Mouse (Mus musculus) CH12.LX (cell line): ENCODE data around the gene Lima1. TPM values are rescaled to one million over a fixed set of nuclear protein-coding genes. Genes with fewer than 3 reads are reported as not detected.
A peak's percentile ranks its signal among the peaks of the same experiment; 100 is the strongest.

Experiments
- DNase-seq: peaks from one replicate; pipeline ENCODE4 v3.0.0-alpha.2; 2013; ENCODE audit errors: extremely low read depth
- H3K27ac ChIP-seq: 2 replicates; pipeline ENCODE4 v1.5.1; 2012; ENCODE audit warnings: low read depth, mild to moderate bottlenecking, control low read depth, moderate library complexity; ENCODE audit not compliant: insufficient read depth
- H3K27me3 ChIP-seq: replicated peaks from 2 replicates; pipeline ENCODE3; 2012; ENCODE audit warnings: inconsistent platforms
- H3K36me3 ChIP-seq, 2 experiments: replicated peaks in 1 of 2; 2 replicates each; pipeline versions ENCODE3 to v1.6.1; 2012; ENCODE audit warnings: inconsistent platforms in 1 of 2, low read length in 1 of 2, mild to moderate bottlenecking in 1 of 2, mixed read lengths in 1 of 2, moderate library complexity in 1 of 2; ENCODE audit not compliant: control insufficient read depth in 1 of 2, insufficient read depth in 1 of 2
- H3K4me1 ChIP-seq, 2 experiments: 2 replicates each; pipeline ENCODE4 v1.6.1; 2012; ENCODE audit warnings: inconsistent platforms in 1 of 2, moderate library complexity in 1 of 2; ENCODE audit not compliant: insufficient read depth in 2 of 2, control insufficient read depth in 1 of 2
- H3K4me2 ChIP-seq: 2 replicates; pipeline ENCODE4 v1.6.1; 2012; ENCODE audit warnings: low read depth, mild to moderate bottlenecking, control low read depth; ENCODE audit not compliant: poor library complexity, insufficient read depth, severe bottlenecking
- H3K4me3 ChIP-seq, 3 experiments: fragments of 150-350 bp in 1 of 3; sonication (generic) in 1 of 3; replicated peaks in 1 of 3; 2 replicates each; pipeline versions ENCODE3 to v1.5.1; 2011 to 2012; ENCODE audit warnings: low read depth in 2 of 3, low read length in 2 of 3, mild to moderate bottlenecking in 2 of 3, moderate library complexity in 2 of 3, control low read depth in 1 of 3, improper control_type of control experiment in 1 of 3, inconsistent platforms in 1 of 3, mixed read lengths in 1 of 3; ENCODE audit not compliant: poor library complexity in 1 of 3
- H3K79me2 ChIP-seq: replicated peaks from 2 replicates; pipeline ENCODE4 v1.6.1; 2012; ENCODE audit warnings: mild to moderate bottlenecking, moderate library complexity; ENCODE audit not compliant: control insufficient read depth, poor library complexity, insufficient read depth, severe bottlenecking; ENCODE audit errors: extremely low read depth
- H3K9ac ChIP-seq: 2 replicates; pipeline ENCODE4 v1.6.1; 2012; ENCODE audit warnings: low read depth, mild to moderate bottlenecking, control low read depth, moderate library complexity; ENCODE audit not compliant: insufficient read depth
- H3K9me3 ChIP-seq: replicated peaks from 2 replicates; pipeline ENCODE3; 2012; ENCODE audit warnings: low read length, inconsistent platforms, mixed read lengths
- BHLHE40 ChIP-seq: IDR thresholded peaks from 2 replicates; pipeline ENCODE4 v1.6.1; 2011; ENCODE audit warnings: mild to moderate bottlenecking, low read depth, low read length, improper control_type of control experiment
- CHD1 ChIP-seq: IDR thresholded peaks from 2 replicates; pipeline ENCODE4 v1.6.1; 2012; ENCODE audit warnings: low read depth, low read length, improper control_type of control experiment, inconsistent platforms
- CTCF ChIP-seq, 2 experiments: IDR thresholded peaks in 1 of 2; conservative IDR thresholded peaks in 1 of 2; 2 replicates each; pipeline ENCODE4 v1.5.1; 2011 to 2012; ENCODE audit warnings: low read depth in 2 of 2, low read length in 2 of 2, improper control_type of control experiment in 1 of 2, inconsistent platforms in 1 of 2, mild to moderate bottlenecking in 1 of 2, moderate library complexity in 1 of 2
- E2F4 ChIP-seq: IDR thresholded peaks from 2 replicates; pipeline ENCODE4 v1.6.1; 2011; ENCODE audit warnings: low read depth, low read length, improper control_type of control experiment; ENCODE audit not compliant: insufficient replicate concordance
- ELF1 ChIP-seq: IDR thresholded peaks from 2 replicates; pipeline ENCODE4 v1.6.1; 2014; ENCODE audit warnings: low read depth, mild to moderate bottlenecking, inconsistent platforms, low read length, improper control_type of control experiment
- EP300 ChIP-seq: IDR thresholded peaks from 2 replicates; pipeline ENCODE4 v1.6.1; 2011; ENCODE audit warnings: low read length, improper control_type of control experiment
- GABPA ChIP-seq: IDR thresholded peaks from 2 replicates; pipeline ENCODE4 v1.6.1; 2012; ENCODE audit warnings: low read depth, low read length, improper control_type of control experiment, inconsistent platforms; ENCODE audit not compliant: insufficient replicate concordance
- HCFC1 ChIP-seq: IDR thresholded peaks from 2 replicates; pipeline ENCODE4 v1.6.1; 2012; ENCODE audit warnings: low read depth, mild to moderate bottlenecking, inconsistent platforms, low read length, improper control_type of control experiment
- IRF4 ChIP-seq: IDR thresholded peaks from 2 replicates; pipeline ENCODE4 v1.6.1; 2014; ENCODE audit warnings: low read depth, mild to moderate bottlenecking, inconsistent platforms, low read length, improper control_type of control experiment
- JUND ChIP-seq: conservative IDR thresholded peaks from 2 replicates; pipeline ENCODE4 v1.6.1; 2011; ENCODE audit warnings: low read depth, low read length, improper control_type of control experiment
- MAX ChIP-seq: IDR thresholded peaks from 2 replicates; pipeline ENCODE4 v1.6.1; 2011; ENCODE audit warnings: low read length, improper control_type of control experiment
- MAZ ChIP-seq: IDR thresholded peaks from 2 replicates; pipeline ENCODE4 v1.6.1; 2012; ENCODE audit warnings: low read depth, mild to moderate bottlenecking, inconsistent platforms, low read length, improper control_type of control experiment, moderate library complexity
- MEF2A ChIP-seq: IDR thresholded peaks from 2 replicates; pipeline ENCODE4 v1.6.1; 2014; ENCODE audit warnings: low read depth, mild to moderate bottlenecking, inconsistent platforms, low read length, improper control_type of control experiment, borderline replicate concordance
- NELFE ChIP-seq: IDR thresholded peaks from 2 replicates; pipeline ENCODE4 v1.6.1; 2011; ENCODE audit warnings: low read depth, low read length, improper control_type of control experiment
- NRF1 ChIP-seq: IDR thresholded peaks from 2 replicates; pipeline ENCODE4 v1.6.1; 2014; ENCODE audit warnings: low read depth, mild to moderate bottlenecking, inconsistent platforms, low read length, improper control_type of control experiment, moderate library complexity
- PAX5 ChIP-seq: IDR thresholded peaks from 2 replicates; pipeline ENCODE4 v1.6.1; 2012; ENCODE audit warnings: low read length, inconsistent platforms, mixed read lengths
- POLR2A ChIP-seq: IDR thresholded peaks from 2 replicates; pipeline ENCODE4 v1.6.1; 2011; ENCODE audit warnings: low read depth, mild to moderate bottlenecking, improper control_type of control experiment, low read length
- POLR2AphosphoS2 ChIP-seq: IDR thresholded peaks from 2 replicates; pipeline ENCODE4 v1.6.1; 2011; ENCODE audit warnings: low read depth, low read length, improper control_type of control experiment
- RAD21 ChIP-seq: IDR thresholded peaks from 2 replicates; pipeline ENCODE4 v1.6.1; 2011; ENCODE audit warnings: low read depth, mild to moderate bottlenecking, low read length, improper control_type of control experiment, moderate library complexity
- SIN3A ChIP-seq: IDR thresholded peaks from 2 replicates; pipeline ENCODE4 v1.6.1; 2012; ENCODE audit warnings: low read length, improper control_type of control experiment, inconsistent platforms
- SMC3 ChIP-seq: IDR thresholded peaks from 2 replicates; pipeline ENCODE4 v1.6.1; 2011; ENCODE audit warnings: low read depth, low read length, improper control_type of control experiment
- USF2 ChIP-seq: conservative IDR thresholded peaks from 2 replicates; pipeline ENCODE4 v1.6.1; 2011; ENCODE audit warnings: low read depth, low read length, improper control_type of control experiment
- ZC3H11A ChIP-seq: IDR thresholded peaks from 2 replicates; pipeline ENCODE4 v1.6.1; 2012; ENCODE audit warnings: low read depth, mild to moderate bottlenecking, inconsistent platforms, low read length, improper control_type of control experiment
- ZKSCAN1 ChIP-seq: IDR thresholded peaks from 2 replicates; pipeline ENCODE4 v1.6.1; 2012; ENCODE audit warnings: low read depth, inconsistent platforms, low read length, improper control_type of control experiment, borderline replicate concordance
- ZNF384 ChIP-seq: IDR thresholded peaks from 2 replicates; pipeline ENCODE4 v1.6.1; 2012; ENCODE audit warnings: low read depth, low read length, improper control_type of control experiment, inconsistent platforms
- dilution Hi-C: fragments of 300-500 bp; cut with MboI; formaldehyde crosslinking; loops from 2 replicates; pipeline ENCODE4 v1.14.3; 2020; ENCODE audit warnings: low sequenced_read_pairs; ENCODE audit not compliant: extremely low pct_unique_long_range_greater_than_20kb, extremely low pct_ligation_motif_present
- in situ Hi-C: fragments of 300-500 bp; cut with MboI; formaldehyde crosslinking; loops from 3 replicates; pipeline ENCODE4 v1.14.3; 2019; ENCODE audit warnings: low sequenced_read_pairs, low pct_ligation_motif_present, low pct_unique_long_range_greater_than_20kb, mixed read lengths
- polyA plus RNA-seq: library from polyadenylated mRNA; unstranded; fragments of >175 nt; gene quantifications from 2 replicates; pipeline ENCODE4 v1.2.1, GENCODE M21; 2012; ENCODE audit warnings: low read depth; ENCODE audit not compliant: insufficient read length
- total RNA-seq, 2 experiments: library from RNA; depleted of rRNA; stranded (reverse); fragments of 300-350 nt in 1 of 2; fragments of >200 nt in 1 of 2; gene quantifications; 2 replicates each; pipeline ENCODE4 v1.2.3; 2012 to 2014

Lima1 gene
- total and polyA plus RNA-seq, 3 experiments = 10.3 to 26.9 (median 18.7) TPM

GRCm38 (mm10) chr15:99904841-99905240 lies 29.6 kb upstream of the Lima1 start:
- no peak for TF ChIP-seq ZC3H11A
- no peak for TF ChIP-seq POLR2A
- no peaks in the 10 kb centered on the region for H3K9me3 ChIP-seq
- DNase-seq = no peak
- no peak overlapping the region for H3K27ac ChIP-seq
- H3K4me1 ChIP-seq = peaks cover 0 to 4% of the 10 kb centered on the region in 2 experiments; a peak in 2 of 4 replicates
- no peak overlapping the region for H3K9ac ChIP-seq
- H3K79me2 ChIP-seq = no peaks in the 10 kb centered on the region
- in situ Hi-C loops (loop anchor here (5.0 kb wide), 1 partner anchor 178 kb away; the partner anchor contains the start of gene Cox14), dilution Hi-C loops (no loop called here)
- no peak overlapping the region for H3K4me2 ChIP-seq
- no peaks in the 10 kb centered on the region for H3K36me3 ChIP-seq
- H3K4me3 ChIP-seq = no peak overlapping the region
- no peaks in the 10 kb centered on the region for H3K27me3 ChIP-seq

GRCm38 (mm10) chr15:99904333-99904732 lies 29.1 kb upstream of the Lima1 start:
- Histone ChIP-seq H3K79me2 (no peaks in the 10 kb centered on the region), H3K27me3 (no peaks in the 10 kb centered on the region), H3K9ac (no peak overlapping the region), H3K4me2 (no peak overlapping the region), H3K36me3 (no peaks in the 10 kb centered on the region), H3K9me3 (no peaks in the 10 kb centered on the region), H3K27ac (no peak overlapping the region), H3K4me1 (peaks cover 0 to 4% of the 10 kb centered on the region in 2 experiments; a peak in 2 of 4 replicates), H3K4me3 (no peak overlapping the region)
- dilution Hi-C loops = no loop called here
- TF ChIP-seq CTCF (conservative IDR thresholded peaks at IDR 0.05 in 1 of 2, IDR thresholded peaks at IDR 0.05 in 1 of 2; ENCODE audit: low read depth in 2 of 2, low read length in 2 of 2) = peak; percentile 89 to 94
- peak; percentile 20; the same call in 1 of the 2 replicates for TF ChIP-seq MEF2A
- no peak for TF ChIP-seq POLR2AphosphoS2
- TF ChIP-seq EP300 = no peak
- no peak for TF ChIP-seq ELF1
- TF ChIP-seq PAX5 = no peak
- TF ChIP-seq ZNF384 = no peak
- TF ChIP-seq ZKSCAN1 = no peak
- no peak for TF ChIP-seq NRF1
- TF ChIP-seq SIN3A = no peak
- no peak for TF ChIP-seq USF2
- TF ChIP-seq MAX = no peak
- TF ChIP-seq BHLHE40 = no peak
- no peak for TF ChIP-seq E2F4
- TF ChIP-seq HCFC1 = no peak
- no peak for TF ChIP-seq CHD1
- peak; percentile 90 for TF ChIP-seq SMC3
- TF ChIP-seq GABPA = no peak
- TF ChIP-seq MAZ = 0 out of 2 replicates have a peak, but pooled peaks have one; percentile 36
- peak; percentile 100 for TF ChIP-seq RAD21
- TF ChIP-seq JUND = no peak
- no peak for TF ChIP-seq NELFE
- TF ChIP-seq ZC3H11A = peak; percentile 77
- TF ChIP-seq IRF4 = peak; percentile 24; the same call in 1 of the 2 replicates
- in situ Hi-C loops = no loop called here
- DNase-seq = peak; percentile 85
